Mouse (Mus musculus): ENCODE measurements around the gene Arid3a.

DNA sequence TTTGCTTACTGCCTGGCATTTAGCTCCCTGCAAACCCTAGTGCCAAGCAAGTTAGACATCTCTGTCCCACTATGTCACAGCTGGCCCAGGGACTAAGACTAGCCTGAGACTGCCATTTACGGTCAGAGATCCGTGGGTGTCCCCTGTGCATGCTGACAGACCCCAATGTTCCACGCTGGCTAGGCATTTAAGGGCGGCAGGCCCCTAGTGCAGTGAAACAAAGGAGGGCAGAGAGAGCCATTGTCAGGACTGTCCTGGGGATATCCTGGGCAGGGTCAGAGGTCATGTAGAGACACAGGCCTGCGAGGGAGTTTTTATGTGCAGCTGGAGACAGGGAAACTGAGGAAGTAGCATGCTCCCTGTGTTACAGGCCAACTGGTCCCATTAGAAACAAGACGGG lies 7.0 kb downstream of the Arid3a start:
- no peak for TF ChIP-seq CTCF (IDR thresholded peaks at IDR 0.05)
- no peak for TF ChIP-seq POLR2A (IDR thresholded peaks at IDR 0.05; ENCODE audit: insufficient read depth, low read depth, low read length)
